Mouse (Mus musculus) forebrain, embryonic 11.5 days (tissue): ENCODE measurements around the gene Sh3tc1. TPM values are rescaled to one million over a fixed set of nuclear protein-coding genes. Genes with fewer than 3 reads are reported as not detected.
A peak's percentile ranks its signal among the peaks of the same experiment; 100 is the strongest.

Experiments used
- ATAC-seq: fragments of 200-750 bp; cut with Nextera tagmentation; replicated peaks from 2 replicates; pipeline ENCODE4 v1.8.0; 2017; ENCODE audit warnings: moderate TSS enrichment; ENCODE audit not compliant: low FRiP score
- DNase-seq: peaks from one replicate; pipeline ENCODE4 v3.0.0-alpha.2; 2017; ENCODE audit warnings: low spot score
- H3K27ac ChIP-seq: fragments of 300-500 bp; sonication (generic); 2 replicates; pipeline ENCODE4 v1.5.1; 2014; ENCODE audit warnings: low read depth, low read length
- H3K27me3 ChIP-seq: fragments of 300-500 bp; sonication (generic); 2 replicates; pipeline ENCODE4 v1.6.1; 2014; ENCODE audit warnings: mild to moderate bottlenecking, low read length, mixed read lengths; ENCODE audit not compliant: control insufficient read depth, insufficient read depth
- H3K36me3 ChIP-seq: fragments of 300-500 bp; sonication (generic); 2 replicates; pipeline ENCODE4 v1.6.1; 2014; ENCODE audit warnings: mild to moderate bottlenecking, low read length, moderate library complexity, mixed read lengths; ENCODE audit not compliant: control insufficient read depth, insufficient read depth
- H3K4me1 ChIP-seq: fragments of 300-500 bp; sonication (generic); replicated peaks from 2 replicates; pipeline ENCODE4 v1.6.1; 2014; ENCODE audit warnings: low read length, mixed read lengths; ENCODE audit not compliant: control insufficient read depth, insufficient read depth
- H3K4me2 ChIP-seq: fragments of 300-500 bp; sonication (generic); 2 replicates; pipeline ENCODE4 v1.6.1; 2014; ENCODE audit warnings: low read depth, mild to moderate bottlenecking, low read length, moderate library complexity, mixed read lengths; ENCODE audit not compliant: severe bottlenecking
- H3K4me3 ChIP-seq: fragments of 300-500 bp; sonication (generic); 2 replicates; pipeline ENCODE4 v1.5.1; 2014; ENCODE audit warnings: low read depth, low read length
- H3K9ac ChIP-seq: fragments of 300-500 bp; sonication (generic); 2 replicates; pipeline ENCODE4 v1.6.1; 2014; ENCODE audit warnings: low read length
- H3K9me3 ChIP-seq: fragments of 300-500 bp; sonication (generic); 2 replicates; pipeline ENCODE4 v1.6.1; 2016; ENCODE audit warnings: low read length, mixed read lengths; ENCODE audit not compliant: control insufficient read depth
- WGBS: fragments of 180-500 bp; shearing (Covaris S2); extraction: QIAGEN DNeasy Blood & Tissue Kit; methylation state at CpG from one replicate; pipeline ENCODE4 v1.1.7; 2014; 5-methylcytosine and 5-hydroxymethylcytosine counted together
- polyA plus RNA-seq: library from polyadenylated mRNA; unstranded; fragments of >200 nt; fragmentation: Nextera tagmentation; extraction: Ambion mirVana; gene quantifications from 2 replicates; pipeline ENCODE4 v1.2.1, GENCODE M21; 2014

Sh3tc1 gene
- polyA plus RNA-seq, 1 experiment from 2014 or later = 3.4 TPM

DNA sequence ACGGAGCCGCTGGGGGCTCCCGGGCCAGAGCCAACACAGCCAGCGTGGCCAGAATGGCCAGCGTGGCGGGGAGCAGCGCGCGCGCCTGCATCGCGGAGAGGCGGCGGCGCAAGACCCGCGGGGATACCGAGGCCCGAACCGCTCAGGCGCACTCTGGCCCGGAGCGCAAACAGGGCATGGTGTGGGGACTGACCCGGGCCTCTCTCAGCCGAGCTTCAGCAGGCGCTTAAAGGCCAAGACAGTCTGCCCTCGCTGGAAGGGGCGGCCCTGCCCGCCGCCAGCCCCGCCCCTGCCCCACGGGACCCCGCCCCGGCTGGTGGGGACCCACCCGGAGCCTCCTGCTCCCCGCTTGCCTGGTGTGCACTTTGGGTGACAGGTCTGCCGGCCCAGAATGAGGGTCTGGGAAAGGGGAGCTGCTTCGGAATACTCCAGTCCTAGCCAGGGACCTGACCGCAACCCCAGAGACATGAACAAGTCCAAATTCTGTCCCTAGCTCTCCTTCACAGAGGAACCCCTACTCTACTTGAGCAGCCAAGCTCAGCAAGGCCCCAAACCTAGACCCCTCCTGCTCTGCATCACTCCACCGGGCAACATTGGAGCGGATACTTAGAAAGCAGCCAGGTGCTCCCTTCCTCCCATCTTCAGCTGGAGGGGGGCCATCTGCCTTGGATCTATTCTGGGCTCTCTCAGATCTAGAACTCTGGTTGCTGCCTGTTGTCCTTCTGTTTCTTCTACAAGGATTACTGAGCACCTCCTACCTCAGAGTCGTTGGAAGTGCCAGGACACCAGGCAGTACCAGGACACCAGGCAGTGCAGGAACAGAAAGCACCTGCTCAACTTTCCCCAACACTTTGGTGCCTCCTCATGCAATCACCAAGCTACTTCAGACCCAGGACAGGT, 60.3 kb downstream of the Sh3tc1 start, which contains the start of gene Htra3:
Gene Htra3 (minus strand): TSS at position 527 of the 900 bp plus-strand sequence.
- Histone ChIP-seq H3K4me1 (peaks cover 7% of the 10 kb centered on the region), H3K4me2 (peak within 1 kb of the TSS; percentile 54), H3K36me3 (no peaks in the 10 kb centered on the region), H3K4me3 (peak within 1 kb of the TSS; percentile 29), H3K9me3 (no peaks in the 10 kb centered on the region), H3K27me3 (peaks cover 30% of the 10 kb centered on the region), H3K27ac (no peak within 1 kb of the TSS), H3K9ac (no peak within 1 kb of the TSS)
- 10% methylated on average over 42 of the region's 42 CpGs for WGBS
- DNase-seq = no peak
- no peak for ATAC-seq

DNA sequence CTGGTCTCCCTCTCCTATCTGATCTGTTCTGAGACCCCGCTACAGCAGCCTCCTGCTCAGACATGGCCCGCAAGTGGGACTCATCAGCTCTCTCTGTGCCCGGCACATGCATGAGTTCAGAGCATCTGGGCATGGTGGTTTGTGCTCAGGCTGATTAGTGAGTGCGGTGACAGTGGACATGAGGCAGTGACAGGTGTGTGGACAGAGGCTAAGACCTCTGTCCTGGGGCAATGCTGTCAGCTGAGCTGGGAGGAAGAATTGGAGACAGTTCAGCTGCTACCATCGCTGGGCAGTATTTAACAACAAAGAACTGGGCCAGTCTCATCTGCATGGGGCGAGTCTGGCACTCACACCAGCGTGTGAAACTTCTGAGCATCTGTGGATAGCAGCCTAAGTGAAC, 62.8 kb downstream of the Sh3tc1 start:
- Histone ChIP-seq H3K4me3 (no peak overlapping the region), H3K4me2 (no peak overlapping the region), H3K36me3 (no peaks in the 10 kb centered on the region), H3K4me1 (peaks cover 7% of the 10 kb centered on the region), H3K27me3 (peaks cover 30% of the 10 kb centered on the region), H3K9ac (no peak overlapping the region), H3K27ac (no peak overlapping the region), H3K9me3 (no peaks in the 10 kb centered on the region)
- WGBS = 83% methylated on average over 7 of the region's 7 CpGs
- ATAC-seq (no peak), DNase-seq (no peak)

DNA sequence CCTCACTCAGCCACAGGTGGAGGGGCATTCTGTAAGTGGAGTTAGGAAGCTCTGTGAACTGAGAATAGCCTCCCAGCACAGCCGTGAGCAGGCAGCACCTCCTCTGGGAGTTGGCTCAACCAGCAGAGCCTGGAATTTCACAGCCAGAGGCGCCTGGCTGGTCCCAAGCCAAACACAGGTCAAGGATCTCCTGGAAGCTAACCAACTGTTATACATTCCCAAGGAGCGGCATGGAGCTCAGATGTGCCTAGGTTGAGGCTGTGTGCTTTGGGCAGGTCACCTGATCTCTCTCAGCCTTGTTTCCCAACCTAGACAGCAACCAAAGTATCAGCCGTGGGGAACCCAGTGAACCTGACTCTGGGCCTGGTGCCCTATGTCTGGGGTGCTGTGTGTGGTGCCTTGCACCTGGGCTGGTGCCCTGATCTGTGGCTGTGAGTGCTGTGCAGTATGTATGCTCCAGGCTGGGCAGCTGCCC, 65.7 kb downstream of the Sh3tc1 start:
- ATAC-seq (no peak), DNase-seq (no peak)
- Histone ChIP-seq H3K9me3 (no peaks in the 10 kb centered on the region), H3K9ac (no peak overlapping the region), H3K4me1 (peaks cover 6% of the 10 kb centered on the region), H3K27me3 (peaks cover 16% of the 10 kb centered on the region), H3K4me2 (no peak overlapping the region), H3K36me3 (no peaks in the 10 kb centered on the region), H3K4me3 (no peak overlapping the region), H3K27ac (no peak overlapping the region)
- WGBS = 73% methylated on average over 4 of the region's 4 CpGs

DNA sequence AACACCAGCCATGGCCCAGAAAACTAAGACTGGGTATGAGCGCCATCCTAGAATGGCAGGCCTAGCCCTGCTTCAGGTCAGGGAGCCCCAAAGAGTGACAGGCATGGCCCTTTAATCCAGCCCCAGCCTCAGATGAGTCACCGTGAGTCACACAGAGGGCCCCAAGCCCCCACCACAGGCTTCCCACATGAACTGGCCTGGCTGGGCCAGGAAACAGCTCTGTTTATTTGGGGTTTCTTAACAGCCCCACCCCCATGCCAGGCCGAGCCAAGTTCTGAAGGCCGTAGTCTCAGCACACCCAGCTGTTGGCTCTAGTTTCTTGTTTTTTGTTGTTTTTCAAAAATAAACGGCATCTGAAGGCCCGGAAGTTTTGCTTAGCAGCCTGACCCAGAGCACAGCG, 66.7 kb downstream of the Sh3tc1 start:
- Histone ChIP-seq H3K4me3 (no peak overlapping the region), H3K9me3 (no peaks in the 10 kb centered on the region), H3K27ac (no peak overlapping the region), H3K27me3 (peaks cover 6% of the 10 kb centered on the region), H3K4me1 (peaks cover 3% of the 10 kb centered on the region; the same call in 1 of the 2 replicates), H3K9ac (no peak overlapping the region), H3K4me2 (no peak overlapping the region), H3K36me3 (no peaks in the 10 kb centered on the region)
- DNase-seq = no peak
- no peak for ATAC-seq
- 75% methylated on average over 7 of the region's 7 CpGs for WGBS

DNA sequence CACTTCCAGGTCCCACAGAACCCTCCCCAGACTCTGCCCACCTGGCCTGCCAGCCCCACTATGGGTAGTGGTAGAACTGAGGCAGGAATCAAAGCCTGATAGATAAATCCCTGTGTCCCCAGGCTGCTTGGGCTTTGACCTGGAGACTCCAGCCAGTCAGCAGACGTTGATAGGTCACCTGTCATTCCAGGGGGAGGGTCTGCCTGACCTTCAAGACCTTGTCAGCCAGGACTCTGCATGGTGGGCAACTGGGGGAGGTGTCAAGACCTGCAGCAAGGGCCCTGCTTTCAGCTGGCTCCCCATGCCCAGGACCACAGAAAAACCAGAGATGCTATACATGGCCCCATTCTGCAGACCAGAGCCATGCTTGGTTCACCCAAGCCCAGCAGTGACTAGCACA, 67.2 kb downstream of the Sh3tc1 start:
- no peak overlapping the region for H3K4me3 ChIP-seq
- ATAC-seq (no peak), DNase-seq (no peak)
- 59% methylated on average over 1 of the region's 1 CpGs for WGBS
- no peak overlapping the region for H3K4me2 ChIP-seq
- 0 out of 2 replicates have a peak, but pooled peaks cover 2% of the 10 kb centered on the region for H3K27me3 ChIP-seq
- no peak overlapping the region for H3K27ac ChIP-seq
- H3K9ac ChIP-seq = no peak overlapping the region
- no peaks in the 10 kb centered on the region for H3K36me3 ChIP-seq
- H3K4me1 ChIP-seq = peaks cover 3% of the 10 kb centered on the region; the same call in 1 of the 2 replicates
- H3K9me3 ChIP-seq = no peaks in the 10 kb centered on the region

DNA sequence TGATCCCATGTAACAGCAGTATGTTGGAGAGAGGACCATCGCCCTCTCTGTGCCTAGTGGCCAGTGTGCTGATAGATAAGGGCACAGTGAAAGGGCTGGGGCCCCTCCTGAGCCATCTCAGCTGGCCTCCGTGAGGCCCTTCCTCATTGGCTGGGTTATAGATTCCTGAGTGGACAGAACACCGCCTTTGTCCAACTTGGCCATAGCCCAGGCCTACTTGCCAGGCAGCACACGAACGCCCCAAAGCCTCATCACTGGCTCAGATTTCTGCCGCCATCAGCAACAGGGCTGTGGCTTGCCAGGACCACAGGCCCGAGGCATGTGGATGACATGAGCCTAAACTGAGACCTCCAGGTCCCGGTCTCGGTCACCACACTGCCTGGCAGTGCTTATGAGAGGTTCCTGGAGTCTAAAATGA, 68.3 kb downstream of the Sh3tc1 start:
- H3K9ac ChIP-seq = no peak overlapping the region
- ATAC-seq (no peak), DNase-seq (no peak)
- no peak overlapping the region for H3K4me3 ChIP-seq
- H3K4me1 ChIP-seq = peaks cover 3% of the 10 kb centered on the region; the same call in 1 of the 2 replicates
- 76% methylated on average over 9 of the region's 9 CpGs for WGBS
- H3K9me3 ChIP-seq = no peaks in the 10 kb centered on the region
- H3K4me2 ChIP-seq = no peak overlapping the region
- no peaks in the 10 kb centered on the region for H3K27me3 ChIP-seq
- H3K27ac ChIP-seq = no peak overlapping the region
- H3K36me3 ChIP-seq = no peaks in the 10 kb centered on the region

DNA sequence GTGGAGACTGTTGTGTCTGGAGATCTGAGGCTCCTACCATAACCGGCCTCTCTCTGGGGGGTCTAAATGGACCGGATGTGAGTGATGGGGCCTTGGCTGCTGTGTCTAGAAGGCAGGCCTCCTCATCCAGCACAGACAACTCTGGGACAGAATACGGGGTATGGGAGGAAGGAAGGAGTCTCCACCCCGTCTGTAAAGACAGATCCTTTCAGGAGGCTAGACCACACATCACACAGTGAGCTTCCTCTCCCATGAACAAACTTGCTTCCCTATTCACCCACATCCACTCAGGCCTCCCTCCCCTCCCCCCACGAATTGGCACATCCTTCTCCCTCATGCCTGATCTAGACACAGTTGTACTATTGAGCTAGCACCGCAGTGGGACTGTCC, 69.4 kb downstream of the Sh3tc1 start:
- Histone ChIP-seq H3K9me3 (no peaks in the 10 kb centered on the region), H3K9ac (no peak overlapping the region), H3K27ac (no peak overlapping the region), H3K4me3 (no peak overlapping the region), H3K4me2 (no peak overlapping the region), H3K36me3 (no peaks in the 10 kb centered on the region), H3K4me1 (peaks cover 3% of the 10 kb centered on the region; the same call in 1 of the 2 replicates), H3K27me3 (no peaks in the 10 kb centered on the region)
- 62% methylated on average over 6 of the region's 6 CpGs for WGBS
- ATAC-seq (no peak), DNase-seq (no peak)

DNA sequence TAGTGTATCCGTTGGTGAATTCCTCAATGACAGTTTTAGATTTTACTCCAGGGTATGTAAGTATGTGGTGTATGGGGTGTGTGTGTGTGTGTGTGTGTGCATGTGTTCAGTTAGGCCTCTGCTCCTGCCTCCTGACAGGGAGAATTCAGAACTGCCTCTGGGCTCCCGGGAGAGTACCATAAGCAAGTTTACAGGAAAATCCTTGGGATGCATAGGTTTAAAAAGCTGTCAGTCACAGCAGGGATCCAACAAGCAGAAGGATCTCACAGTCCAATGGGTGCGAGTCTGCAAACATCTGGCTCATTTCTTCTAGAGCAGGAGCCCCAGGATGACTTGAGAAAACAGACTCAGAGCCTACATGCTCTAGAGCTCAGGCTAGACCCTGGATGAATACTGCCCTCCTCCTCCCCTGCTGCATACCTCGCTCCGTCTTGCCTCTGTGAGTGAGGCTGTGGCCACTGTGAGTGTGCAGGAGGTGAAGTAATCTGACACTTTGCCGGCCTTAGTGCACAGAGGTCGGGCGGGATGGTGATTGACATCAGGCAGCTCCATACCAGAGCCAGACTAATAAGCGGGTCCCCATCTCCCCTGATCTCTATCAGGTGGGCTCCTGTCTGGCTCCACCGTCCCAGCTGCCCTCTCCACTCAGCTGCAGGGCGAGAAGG, 69.9 kb downstream of the Sh3tc1 start:
- Histone ChIP-seq H3K9me3 (no peaks in the 10 kb centered on the region), H3K9ac (no peak overlapping the region), H3K4me2 (no peak overlapping the region), H3K4me3 (no peak overlapping the region), H3K27me3 (no peaks in the 10 kb centered on the region), H3K4me1 (peaks cover 3% of the 10 kb centered on the region; the same call in 1 of the 2 replicates), H3K27ac (no peak overlapping the region), H3K36me3 (no peaks in the 10 kb centered on the region)
- ATAC-seq (no peak), DNase-seq (no peak)
- 25% methylated on average over 11 of the region's 11 CpGs for WGBS
